Comparison of ENCODE assay signal across 8 mouse cellular contexts in genomic region chr14:25708451-25708850, GRCm38 (mm10). TPM values are rescaled to one million over a fixed set of nuclear protein-coding genes. Genes with fewer than 3 reads are reported as not detected.
DNase-seq lines count a peak whose midpoint lies in the region; ATAC-seq and TF ChIP-seq lines count a peak whose summit lies in the region.

No protein-coding gene starts in this region.

- no peaks in the 10 kb centered on the region for H3K27me3 ChIP-seq in hindbrain, embryonic 15.5 days
- H3K27me3 ChIP-seq in lung, embryonic 15.5 days = no peaks in the 10 kb centered on the region

- H3K9me3 ChIP-seq in hindbrain, embryonic 15.5 days = no peaks in the 10 kb centered on the region
- H3K9me3 ChIP-seq in lung, embryonic 15.5 days = no peaks in the 10 kb centered on the region

- no peak overlapping the region for H3K4me2 ChIP-seq in hindbrain, embryonic 15.5 days
- no peak overlapping the region for H3K4me2 ChIP-seq in lung, embryonic 15.5 days

- 0 out of 2 replicates have a peak, but pooled peaks have one; percentile 29 for ATAC-seq in hindbrain, embryonic 15.5 days (ENCODE audit: low FRiP score, low read depth)
- peak; percentile 47 for ATAC-seq in lung, embryonic 15.5 days (ENCODE audit: borderline replicate concordance, extremely low read depth, low FRiP score, low TSS enrichment)
- no peak for ATAC-seq in activated CD4-positive, CD25-positive, alpha-beta regulatory T cell, adult 4 months

- no peak overlapping the region for H3K4me3 ChIP-seq in lung, adult 2 months (replicated peaks; ENCODE audit: extremely low read depth, low read depth, low read length)
- no peak overlapping the region for H3K4me3 ChIP-seq in hindbrain, embryonic 15.5 days
- no peak overlapping the region for H3K4me3 ChIP-seq in lung, embryonic 15.5 days

- peak; percentile 47 to 51 for DNase-seq in lung, adult 18-20 months
- no peak for DNase-seq in lung, adult 2 months
- DNase-seq in gastrocnemius, adult 18-20 months (ENCODE audit: low spot score) = peak; percentile 83
- DNase-seq in layer of hippocampus, adult 11-12 months (ENCODE audit: low spot score) = no peak
- DNase-seq in thymus, adult 18-20 months = no peak

- no peak overlapping the region for H3K27ac ChIP-seq in hindbrain, embryonic 15.5 days (replicated peaks)
- peak overlapping the region; percentile 88 for H3K27ac ChIP-seq in lung, embryonic 15.5 days

- no peaks in the 10 kb centered on the region for H3K36me3 ChIP-seq in hindbrain, embryonic 15.5 days
- H3K36me3 ChIP-seq in lung, embryonic 15.5 days = no peaks in the 10 kb centered on the region

- H3K4me1 ChIP-seq in lung, adult 2 months (ENCODE audit: control insufficient read depth, insufficient read depth, low read length) = peaks cover 16% of the 10 kb centered on the region
- H3K4me1 ChIP-seq in hindbrain, embryonic 15.5 days (replicated peaks) = peaks cover 13% of the 10 kb centered on the region; the same call in 1 of the 2 replicates
- H3K4me1 ChIP-seq in lung, embryonic 15.5 days = peaks cover 45% of the 10 kb centered on the region

- no peak for TF ChIP-seq CTCF in lung, adult 2 months (IDR thresholded peaks at IDR 0.05; ENCODE audit: insufficient read depth, low read length)

- 37% methylated on average over 4 of the region's 4 CpGs for WGBS in lung, adult 2 months
- 68% methylated on average over 4 of the region's 4 CpGs for WGBS in hindbrain, embryonic 15.5 days
- 30% methylated on average over 4 of the region's 4 CpGs for WGBS in lung, embryonic 15.5 days

- TF ChIP-seq POLR2A in lung, adult 2 months (IDR thresholded peaks at IDR 0.05; ENCODE audit: borderline replicate concordance, extremely low read depth, low read depth, low read length) = no peak

- H3K9ac ChIP-seq in hindbrain, embryonic 15.5 days = no peak overlapping the region
- no peak overlapping the region for H3K9ac ChIP-seq in lung, embryonic 15.5 days

RNA-seq across cellular contexts. Expression of gene Ppif, which starts 14.5 kb away (rescaled TPM):
- polyA plus RNA-seq in lung, adult 2 months (2012; rRNA removed) = 28.9 and 32.4 TPM in 2 replicates
- 10 to 100 TPM; 27.3 to 33.8 TPM for total RNA-seq in gastrocnemius, adult 18-20 months (2021)
- polyA plus RNA-seq in hindbrain, embryonic 15.5 days (2015; fragmentation: Nextera tagmentation; extraction: Ambion mirVana) = 33.2 and 40.7 TPM in 2 replicates
- 23.1 and 24.3 TPM in 2 replicates for polyA plus RNA-seq in lung, embryonic 15.5 days (2015; fragmentation: Nextera tagmentation; extraction: Ambion mirVana)
- 10 to 100 TPM; 23.8 to 28.5 TPM for polyA plus RNA-seq in activated CD4-positive, CD25-positive, alpha-beta regulatory T cell, adult 4 months (2017; shearing (Covaris generic))

Comparison
In these comparisons a context has a peak if more than half of its experiments do, and no peak if none do; other contexts are left out.
1. DNase-seq: peak in lung, adult 18-20 months (2 of 2) and gastrocnemius, adult 18-20 months (single experiment); none in lung, adult 2 months (single experiment), layer of hippocampus, adult 11-12 months (single experiment) and thymus, adult 18-20 months (0 of 2).